Mouse (Mus musculus) layer of hippocampus, adult 9-11 months (tissue): ENCODE measurements at regions not wholly inside any gene's neighbourhood (a gene's known extent, or its start where the extent isn't known, plus 50 kb on each side); places are given as distances from the start of the nearest gene placed in this dataset.

ENCODE experiments used
- DNase-seq: peaks from one replicate; pipeline ENCODE4 v3.0.0; 2022

- DNase-seq = no peak
Measured at GRCm38 (mm10) chr3:47866061-47866460, 1418.0 kb upstream of the Pabpc4l start.

- DNase-seq = peak; percentile 70
Measured at GRCm38 (mm10) chr3:47863591-47863990, 1415.6 kb upstream of the Pabpc4l start.

GRCm38 (mm10) chr3:47845613-47846012 is 1397.6 kb upstream of the Pabpc4l start:
- no peak for DNase-seq

- no peak for DNase-seq
Measured at GRCm38 (mm10) chr3:47836541-47837240, 1388.7 kb upstream of the Pabpc4l start.

GRCm38 (mm10) chr3:47818361-47818760 is 1370.3 kb upstream of the Pabpc4l start:
- DNase-seq = no peak

- no peak for DNase-seq
Measured at GRCm38 (mm10) chr3:47817564-47817963, 1369.5 kb upstream of the Pabpc4l start.
